Mouse (Mus musculus): ENCODE data around the gene Kif26b. TPM values are rescaled to one million over a fixed set of nuclear protein-coding genes. Genes with fewer than 3 reads are reported as not detected.

Gene Kif26b
- polyA plus RNA-seq (2015; fragmentation: Nextera tagmentation; extraction: Ambion mirVana) = 3.1 and 5.8 TPM in 2 replicates

DNA sequence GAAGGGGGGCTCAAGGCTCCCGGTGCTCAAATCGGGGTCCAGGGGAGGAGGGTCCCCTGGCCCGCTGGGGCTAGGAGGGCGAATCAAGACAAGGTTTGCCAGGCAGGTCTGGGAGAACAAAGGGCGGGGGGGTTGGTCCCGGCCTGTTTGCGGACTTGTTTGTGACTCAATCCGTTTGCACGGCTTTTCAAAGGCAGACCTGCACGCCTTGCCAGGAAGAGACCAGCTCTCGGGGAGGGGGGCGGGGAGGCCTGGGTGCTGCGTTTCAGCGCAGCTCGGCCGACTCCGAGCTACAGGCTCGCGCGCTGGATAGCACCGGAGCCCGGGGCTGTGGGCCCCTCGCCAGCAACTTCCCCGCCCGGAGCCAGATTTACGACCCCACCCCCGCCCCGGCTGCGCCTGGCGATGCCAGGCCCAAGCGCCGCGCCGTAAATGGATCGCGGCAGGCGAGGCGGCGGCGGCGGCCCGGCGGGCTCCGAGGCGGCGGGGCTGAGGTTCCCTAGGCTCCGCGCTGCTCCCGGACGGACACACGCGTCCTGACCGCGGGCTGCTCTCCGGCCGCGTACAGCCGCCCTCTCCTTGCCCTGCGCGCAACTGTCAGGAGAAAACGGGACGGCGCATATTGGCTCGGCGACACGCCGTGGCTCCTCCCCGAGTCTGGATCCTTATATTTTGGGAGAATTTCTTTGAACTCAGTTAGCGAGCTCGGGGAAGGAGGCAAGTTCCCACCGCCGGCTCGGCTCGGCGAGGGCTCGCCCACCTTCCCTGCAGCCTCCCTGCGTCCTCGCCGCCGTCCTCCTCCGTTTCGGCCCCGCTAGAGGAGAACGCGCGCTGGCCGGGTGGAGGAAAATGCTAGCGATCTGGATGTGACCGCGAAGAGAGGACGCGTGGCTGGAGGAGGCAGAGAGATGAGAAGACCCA lies at the start of gene Kif26b:
Kif26b (plus strand) TSS at position 695 of the 921 bp plus-strand sequence.

Other genes with a start within 250 kb of the Kif26b start
- gene Cox20, start 210.0 kb upstream of the Kif26b start, polyA plus RNA-seq (2015; fragmentation: Nextera tagmentation; extraction: Ambion mirVana) = 226 and 228 TPM in 2 replicates
- 187 and 265 TPM in 2 replicates for gene Hnrnpu, start 191.3 kb upstream of the Kif26b start, polyA plus RNA-seq (2015; fragmentation: Nextera tagmentation; extraction: Ambion mirVana)
- 7.6 and 12.2 TPM in 2 replicates for gene Efcab2, start 123.0 kb upstream of the Kif26b start, polyA plus RNA-seq (2015; fragmentation: Nextera tagmentation; extraction: Ambion mirVana)